Mouse (Mus musculus) liver, adult 2 months (tissue): ENCODE measurements around the gene Zan. TPM values are rescaled to one million over a fixed set of nuclear protein-coding genes. Genes with fewer than 3 reads are reported as not detected.
A peak's percentile ranks its signal among the peaks of the same experiment; 100 is the strongest.

Experiments used
- DNase-seq: peaks from one replicate; pipeline ENCODE4 v3.0.0-alpha.2; 2011; ENCODE audit warnings: low read depth, low spot score; ENCODE audit errors: extremely low read depth
- H3K27ac ChIP-seq: fragments of 200-500 bp; replicated peaks from 2 replicates; pipeline ENCODE4 v1.5.1; 2012; ENCODE audit warnings: low read depth, mild to moderate bottlenecking, control low read depth, inconsistent platforms, low read length; ENCODE audit not compliant: insufficient read depth
- H3K27me3 ChIP-seq: fragments of 200-500 bp; 2 replicates; pipeline ENCODE4 v1.6.1; 2012; ENCODE audit warnings: mild to moderate bottlenecking, moderate library complexity, low read length, inconsistent platforms; ENCODE audit not compliant: control insufficient read depth, insufficient read depth
- H3K36me3 ChIP-seq: fragments of 200-500 bp; 2 replicates; pipeline ENCODE4 v1.6.1; 2012; ENCODE audit warnings: low read length, inconsistent platforms; ENCODE audit not compliant: control insufficient read depth, insufficient read depth
- H3K4me1 ChIP-seq: fragments of 200-500 bp; 2 replicates; pipeline ENCODE4 v1.6.1; 2011; ENCODE audit warnings: low read length; ENCODE audit not compliant: control insufficient read depth, insufficient read depth
- H3K4me3 ChIP-seq: fragments of 200-500 bp; 2 replicates; pipeline ENCODE4 v1.5.1; 2011; ENCODE audit warnings: low read depth, mild to moderate bottlenecking, control low read depth, low read length, moderate library complexity; ENCODE audit not compliant: insufficient read depth
- H3K79me2 ChIP-seq: fragments of 200-500 bp; 2 replicates; pipeline ENCODE4 v1.6.1; 2012; ENCODE audit warnings: inconsistent platforms, mild to moderate bottlenecking, low read length, moderate library complexity; ENCODE audit not compliant: control insufficient read depth, insufficient read depth
- H3K9ac ChIP-seq: fragments of 200-500 bp; 2 replicates; pipeline ENCODE4 v1.6.1; 2012; ENCODE audit warnings: low read depth, mild to moderate bottlenecking, control low read depth, inconsistent platforms, low read length
- CTCF ChIP-seq: fragments of 200-500 bp; IDR thresholded peaks from 2 replicates; pipeline ENCODE4 v1.5.1; 2011; ENCODE audit warnings: low read depth, low read length, control low read depth
- POLR2A ChIP-seq: fragments of 200-500 bp; IDR thresholded peaks from 2 replicates; pipeline ENCODE4 v1.6.1; 2011; ENCODE audit warnings: low read length, control low read depth; ENCODE audit not compliant: insufficient read depth; ENCODE audit errors: extremely low read depth
- WGBS: fragments of 180-500 bp; shearing (Covaris S2); methylation state at CpG from one replicate; pipeline ENCODE4 v1.1.7; 2018; 5-methylcytosine and 5-hydroxymethylcytosine counted together
- polyA plus RNA-seq: library from polyadenylated mRNA; depleted of rRNA; stranded (reverse); fragments of >200 nt; gene quantifications from 2 replicates; pipeline ENCODE4 v1.2.3, GENCODE M21; 2012
- total RNA-seq: library from RNA; depleted of rRNA; stranded (reverse); fragments of >200 nt; gene quantifications from 2 replicates; pipeline ENCODE4 v1.2.3, GENCODE M21; 2014

Zan gene
- total and polyA plus RNA-seq, 2 experiments = under 0.01 to 0.02 TPM

DNA sequence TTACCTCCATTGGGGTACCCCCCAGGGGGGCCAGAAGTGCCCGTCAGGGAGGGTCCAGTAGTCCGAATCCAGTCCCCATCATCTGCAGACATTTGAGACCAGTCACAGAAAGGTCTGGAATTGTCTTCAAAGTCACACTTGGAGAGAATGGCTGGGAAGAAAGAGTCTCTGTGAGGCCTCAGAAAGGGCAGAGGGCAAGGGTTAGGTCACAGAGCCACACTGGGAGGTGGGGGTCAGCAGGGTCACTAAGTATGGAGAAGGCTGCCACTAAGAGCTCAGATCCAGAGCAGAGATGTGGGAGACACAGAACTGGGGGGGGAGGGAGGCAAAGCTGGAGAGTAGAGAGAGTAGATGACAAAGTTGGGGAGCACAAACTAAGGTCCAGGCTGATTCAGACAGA is 2.5 kb downstream of the Zan start:
- TF ChIP-seq CTCF (no peak), POLR2A (no peak)

GRCm38 (mm10) chr5:137472252-137472904 is 4.5 kb downstream of the Zan start:
- no peaks in the 10 kb centered on the region for H3K4me1 ChIP-seq
- 63% methylated on average over 5 of the region's 5 CpGs for WGBS
- no peaks in the 10 kb centered on the region for H3K27me3 ChIP-seq
- no peak for DNase-seq
- TF ChIP-seq CTCF (no peak), POLR2A (no peak)
- H3K9ac ChIP-seq = no peak overlapping the region
- H3K4me3 ChIP-seq = no peak overlapping the region
- H3K79me2 ChIP-seq = no peaks in the 10 kb centered on the region
- no peaks in the 10 kb centered on the region for H3K36me3 ChIP-seq
- no peak overlapping the region for H3K27ac ChIP-seq

More for the DNA sequence above, 2.5 kb downstream of the Zan start:
- 93% methylated on average over 2 of the region's 2 CpGs for WGBS
- Histone ChIP-seq H3K36me3 (no peaks in the 10 kb centered on the region), H3K27ac (no peak overlapping the region), H3K4me3 (no peak overlapping the region), H3K4me1 (no peaks in the 10 kb centered on the region), H3K9ac (no peak overlapping the region), H3K27me3 (no peaks in the 10 kb centered on the region), H3K79me2 (no peaks in the 10 kb centered on the region)
- no peak for DNase-seq

- TF ChIP-seq POLR2A (no peak), CTCF (no peak)
- no peak for DNase-seq
- Histone ChIP-seq H3K4me3 (no peak overlapping the region), H3K27me3 (no peaks in the 10 kb centered on the region), H3K36me3 (no peaks in the 10 kb centered on the region), H3K27ac (no peak overlapping the region), H3K9ac (no peak overlapping the region), H3K79me2 (no peaks in the 10 kb centered on the region), H3K4me1 (no peaks in the 10 kb centered on the region)
- 96% methylated on average over 6 of the region's 6 CpGs for WGBS
Measured at GRCm38 (mm10) chr5:137466946-137467345, 9.9 kb downstream of the Zan start.

- Histone ChIP-seq H3K79me2 (no peaks in the 10 kb centered on the region), H3K4me3 (no peak overlapping the region), H3K9ac (no peak overlapping the region), H3K27me3 (no peaks in the 10 kb centered on the region), H3K4me1 (no peaks in the 10 kb centered on the region), H3K36me3 (no peaks in the 10 kb centered on the region), H3K27ac (no peak overlapping the region)
- WGBS = 55% methylated on average over 3 of the region's 3 CpGs
- no peak for DNase-seq
- TF ChIP-seq POLR2A = no peak
- TF ChIP-seq CTCF = no peak
Measured at GRCm38 (mm10) chr5:137465049-137465448, 11.8 kb downstream of the Zan start.

DNA sequence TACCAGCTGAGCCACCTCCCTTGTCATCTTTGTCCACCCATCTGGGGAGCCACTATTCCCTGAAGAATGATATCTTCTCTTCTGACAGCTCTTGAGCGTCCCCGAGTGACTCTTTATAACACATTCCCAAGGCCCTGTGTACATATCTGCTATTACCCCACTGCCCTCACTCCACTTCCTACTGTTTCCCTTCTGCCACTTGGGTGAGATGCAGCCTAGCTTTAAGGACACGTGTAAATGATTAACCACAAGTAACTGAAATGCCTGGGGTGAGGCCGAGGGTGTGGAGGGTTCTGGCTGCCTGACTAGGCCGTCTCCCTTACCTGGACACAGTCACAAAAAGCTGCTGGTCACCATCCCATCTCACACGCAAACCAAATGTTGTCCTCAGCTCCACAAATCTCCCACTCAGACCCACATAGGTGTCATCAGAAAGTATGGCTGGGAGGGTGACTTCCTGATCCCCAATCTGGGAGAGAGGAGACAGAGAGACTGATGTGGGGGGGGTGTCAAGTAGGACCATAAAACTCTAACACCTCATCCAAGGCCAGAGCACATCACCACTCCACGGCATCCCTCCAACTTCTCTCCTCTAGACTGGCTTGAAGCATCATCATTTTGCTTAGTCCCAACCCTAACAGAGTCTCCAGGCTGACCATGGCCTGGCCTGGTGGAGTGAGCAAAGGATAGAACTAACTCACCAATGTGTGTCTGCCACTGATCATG is 20.8 kb downstream of the Zan start:
- no peak overlapping the region for H3K9ac ChIP-seq
- no peaks in the 10 kb centered on the region for H3K27me3 ChIP-seq
- H3K36me3 ChIP-seq = no peaks in the 10 kb centered on the region
- no peaks in the 10 kb centered on the region for H3K4me1 ChIP-seq
- TF ChIP-seq CTCF = no peak
- TF ChIP-seq POLR2A = no peak
- no peak overlapping the region for H3K27ac ChIP-seq
- no peaks in the 10 kb centered on the region for H3K79me2 ChIP-seq
- WGBS = 27% methylated on average over 7 of the region's 7 CpGs
- no peak overlapping the region for H3K4me3 ChIP-seq
- DNase-seq = peak; percentile 66

DNA sequence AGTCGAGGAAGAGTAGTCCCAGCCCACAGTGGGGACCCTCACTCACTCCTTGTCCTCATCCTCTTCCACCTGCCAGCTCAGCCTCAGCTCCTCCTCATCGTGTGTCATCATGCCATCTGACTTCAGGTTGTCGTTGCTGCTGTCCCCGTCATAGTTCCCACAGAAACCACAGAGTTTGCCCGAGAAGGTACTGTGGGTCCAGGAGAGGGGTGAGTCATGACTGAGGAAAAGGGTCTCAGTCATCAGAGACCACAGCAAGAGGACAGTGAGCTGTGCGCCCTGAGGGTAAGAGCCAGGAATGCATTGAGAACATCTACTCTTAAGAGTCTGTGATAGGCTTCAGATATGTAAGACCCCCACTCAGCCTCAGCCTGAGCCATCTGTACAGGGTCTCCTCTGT is 21.7 kb downstream of the Zan start:
- WGBS = 73% methylated on average over 6 of the region's 6 CpGs

More for the DNA sequence above, 21.7 kb downstream of the Zan start:
- no peak for TF ChIP-seq POLR2A
- TF ChIP-seq CTCF = no peak
- no peak for DNase-seq
- Histone ChIP-seq H3K9ac (no peak overlapping the region), H3K4me3 (no peak overlapping the region), H3K27me3 (no peaks in the 10 kb centered on the region), H3K79me2 (no peaks in the 10 kb centered on the region), H3K27ac (no peak overlapping the region), H3K36me3 (no peaks in the 10 kb centered on the region), H3K4me1 (no peaks in the 10 kb centered on the region)
